Mouse (Mus musculus) retina, postnatal 1 day (tissue): ENCODE results near the gene Lclat1.
A peak's percentile ranks its signal among the peaks of the same experiment; 100 is the strongest.

ENCODE experiments used
- DNase-seq: peaks from one replicate; pipeline ENCODE4 v3.0.0-alpha.2; 2012

The Lclat1 gene

DNA sequence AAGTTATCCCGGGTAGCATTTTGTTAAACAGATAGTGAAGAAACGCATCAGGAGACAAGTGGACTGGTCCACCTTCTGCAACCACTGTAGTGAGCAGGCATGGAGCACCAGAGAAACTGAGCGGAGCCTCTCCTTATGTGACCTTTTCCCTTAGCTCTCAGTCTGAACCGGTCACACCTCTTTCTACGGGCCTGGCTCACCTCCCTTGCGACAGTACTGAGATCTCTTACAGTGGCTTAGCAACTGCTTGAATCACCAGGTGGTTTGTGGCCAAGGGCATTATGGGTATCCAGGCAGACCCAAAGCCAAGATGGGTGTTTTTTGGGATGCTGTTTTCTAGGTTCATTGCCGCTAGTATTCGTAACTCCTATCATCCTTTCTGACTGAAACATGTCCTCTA lies 16.4 kb upstream of the Lclat1 start:
- no peak for DNase-seq

GRCm38 (mm10) chr17:73092103-73093097 lies 15.4 kb upstream of the Lclat1 start:
- no peak for DNase-seq

GRCm38 (mm10) chr17:73095070-73095469 lies 12.7 kb upstream of the Lclat1 start:
- DNase-seq, result no peak

DNA sequence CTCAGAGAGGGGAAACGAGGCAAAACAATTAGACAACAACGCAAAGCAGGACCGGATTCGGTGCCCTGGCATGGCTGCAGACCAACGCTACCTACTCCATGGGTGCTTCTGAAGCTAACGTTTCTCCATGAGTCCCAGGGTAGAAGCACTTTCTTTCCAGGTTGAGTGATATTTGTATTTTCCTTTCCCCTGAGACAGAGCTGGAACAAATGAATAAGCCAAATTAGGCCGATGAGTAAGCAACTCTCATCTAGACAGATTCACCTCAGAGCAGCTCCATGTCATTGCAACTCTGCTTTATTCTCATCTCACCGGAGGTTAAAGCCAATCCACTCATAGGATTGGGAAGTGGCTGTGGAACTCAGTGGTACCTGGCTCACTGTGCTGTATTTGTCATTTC lies 12.2 kb upstream of the Lclat1 start:
- DNase-seq, result no peak

DNA sequence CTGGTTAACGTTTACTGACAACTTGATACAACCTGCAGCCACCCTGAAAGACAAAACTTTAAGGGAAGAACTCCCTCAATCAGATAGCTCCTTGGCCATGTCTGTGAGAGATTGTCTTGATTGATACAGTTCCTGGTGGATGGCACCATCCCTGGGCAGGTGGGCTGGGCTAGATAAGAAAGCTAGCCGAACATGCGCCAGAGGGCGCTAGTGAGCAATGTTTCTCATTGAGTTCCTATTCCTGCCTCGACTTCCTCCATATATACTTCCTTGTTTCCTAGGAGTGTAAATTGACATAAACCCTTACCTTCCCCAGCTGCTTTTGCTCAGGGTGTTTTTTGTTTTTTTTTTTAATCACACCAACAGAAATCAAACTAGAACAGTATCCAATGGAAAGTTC lies 11.3 kb upstream of the Lclat1 start:
- DNase-seq, result peak; percentile 60

DNA sequence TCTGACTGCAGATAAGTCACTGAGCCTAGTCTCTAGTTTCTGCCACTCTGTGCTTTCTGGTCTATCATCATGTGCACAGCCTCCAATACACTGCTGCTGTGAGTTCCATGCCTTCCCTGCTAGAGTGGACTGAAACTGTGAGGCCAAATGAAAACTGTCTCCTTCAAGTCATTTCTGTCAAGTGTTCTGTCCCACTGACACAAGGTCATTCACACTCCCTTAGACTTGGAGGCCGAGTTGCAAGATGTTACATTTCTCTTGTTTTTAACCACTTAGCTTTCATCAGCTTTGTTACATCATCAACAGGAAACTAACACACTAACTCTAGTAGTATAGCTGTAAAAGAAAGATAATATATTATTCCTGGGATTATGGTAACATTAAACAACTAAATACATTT lies 9.1 kb upstream of the Lclat1 start:
- no peak for DNase-seq

GRCm38 (mm10) chr17:73100396-73100795 lies 7.4 kb upstream of the Lclat1 start:
- no peak for DNase-seq

- no peak for DNase-seq
Measured at GRCm38 (mm10) chr17:73102538-73102937, 5.2 kb upstream of the Lclat1 start.

GRCm38 (mm10) chr17:73108170-73108887 lies 544 bp downstream of the Lclat1 start:
- DNase-seq, result no peak

DNA sequence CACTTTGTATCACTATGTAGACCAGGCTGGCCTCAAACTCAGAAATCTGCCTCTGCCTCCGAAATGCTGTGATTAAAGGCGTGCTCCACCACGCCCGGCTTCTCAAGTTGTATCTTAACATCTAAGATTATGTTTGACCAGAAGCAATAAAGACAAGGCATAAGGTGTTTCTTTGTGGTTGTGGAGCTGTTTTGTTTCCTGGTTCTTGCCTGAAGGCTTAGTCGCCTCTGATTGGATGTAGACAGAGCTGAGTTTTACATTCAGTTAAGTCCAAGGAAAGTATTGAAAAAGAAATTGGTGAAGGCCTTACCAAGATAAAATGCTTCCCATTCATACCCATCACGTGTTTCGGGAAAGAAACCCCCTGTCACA lies 1.1 kb downstream of the Lclat1 start:
- no peak for DNase-seq

GRCm38 (mm10) chr17:73112128-73112527 lies 4.3 kb downstream of the Lclat1 start:
- DNase-seq, result no peak

- peak; percentile 25 for DNase-seq
Measured at GRCm38 (mm10) chr17:73112601-73113000, 4.8 kb downstream of the Lclat1 start.

DNA sequence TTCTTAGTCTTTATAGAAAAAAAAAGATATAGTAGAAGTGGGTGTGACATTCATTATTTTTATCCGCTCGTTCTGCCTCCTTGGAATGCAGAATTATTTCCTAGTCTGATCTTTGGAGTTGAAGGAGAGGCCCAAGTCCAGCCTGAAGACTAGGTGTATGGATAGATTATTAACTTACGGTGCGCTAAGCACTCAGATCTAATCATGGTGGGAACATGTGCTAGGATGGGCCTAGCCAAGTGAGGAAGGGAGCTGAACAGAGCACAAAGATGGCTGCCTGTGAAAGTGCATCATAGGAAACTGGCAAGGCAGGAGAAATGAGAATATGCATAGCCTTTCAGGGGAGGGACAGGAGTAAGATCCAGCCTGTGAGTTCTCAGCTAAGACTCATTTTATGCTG lies 5.4 kb downstream of the Lclat1 start:
- no peak for DNase-seq

DNA sequence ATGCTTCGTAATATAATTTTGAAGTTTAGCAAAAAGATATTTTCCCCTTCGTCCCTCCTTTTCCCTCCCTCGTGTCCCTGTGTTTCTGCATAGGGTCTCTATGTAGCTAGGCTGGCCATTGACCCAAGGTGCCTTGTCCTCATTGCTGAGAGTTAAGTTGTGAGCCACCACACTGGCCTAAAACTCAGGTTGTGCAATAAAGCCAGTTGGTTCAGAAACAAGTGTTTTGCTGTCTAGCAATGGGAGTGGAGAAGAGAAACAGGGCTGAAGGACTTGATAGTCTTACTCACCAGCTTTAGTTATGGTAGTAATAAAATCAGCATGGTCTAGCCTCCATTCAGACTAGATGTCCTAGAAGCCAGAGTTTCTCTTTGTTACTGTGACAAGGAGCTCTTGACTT lies 10.3 kb downstream of the Lclat1 start:
- DNase-seq, result no peak

- DNase-seq, result no peak
Measured at GRCm38 (mm10) chr17:73118702-73119101, 10.9 kb downstream of the Lclat1 start.

DNA sequence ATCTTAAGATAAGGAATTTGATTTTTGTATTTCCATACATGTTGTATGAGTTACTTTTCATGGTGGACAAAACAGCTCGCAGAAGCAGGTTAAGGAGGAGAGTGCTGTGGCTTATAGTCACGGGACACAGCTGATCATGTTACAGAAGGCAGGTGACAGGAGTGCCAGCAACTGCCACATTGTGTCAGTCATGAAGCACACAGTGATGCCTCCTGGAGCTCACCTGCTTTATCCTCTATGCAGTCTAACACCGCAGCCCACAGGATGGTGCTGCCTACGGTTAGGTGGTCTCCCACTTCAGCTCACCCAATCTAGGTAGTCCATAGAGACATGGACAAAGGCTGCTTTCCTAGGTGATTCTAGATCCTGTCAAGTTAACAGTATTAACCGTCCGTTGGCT lies 11.4 kb downstream of the Lclat1 start:
- no peak for DNase-seq

- DNase-seq, result no peak
Measured at GRCm38 (mm10) chr17:73120545-73120944, 12.8 kb downstream of the Lclat1 start.

- DNase-seq, result no peak
Measured at GRCm38 (mm10) chr17:73121726-73122125, 13.9 kb downstream of the Lclat1 start.

DNA sequence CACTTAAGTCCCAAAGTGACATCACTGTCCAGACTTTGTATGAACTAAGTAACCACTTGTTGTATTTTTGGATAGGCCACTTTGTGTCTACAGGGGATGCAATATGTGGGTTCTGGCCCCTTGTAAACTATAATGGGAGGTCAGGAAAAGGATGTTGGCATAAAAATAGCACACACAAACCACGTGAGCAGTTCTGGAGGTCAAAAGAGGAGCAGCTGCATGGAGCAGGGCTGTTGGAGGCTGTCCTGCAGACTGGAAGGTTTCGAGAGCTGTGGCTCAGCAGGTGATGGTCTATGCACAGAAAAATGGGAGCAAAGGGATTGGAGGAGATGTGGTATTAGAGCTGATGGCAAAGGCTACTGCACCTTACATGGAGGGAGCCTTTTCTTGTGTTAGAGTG lies 18.6 kb downstream of the Lclat1 start:
- no peak for DNase-seq

GRCm38 (mm10) chr17:73126903-73127302 lies 19.1 kb downstream of the Lclat1 start:
- no peak for DNase-seq

DNA sequence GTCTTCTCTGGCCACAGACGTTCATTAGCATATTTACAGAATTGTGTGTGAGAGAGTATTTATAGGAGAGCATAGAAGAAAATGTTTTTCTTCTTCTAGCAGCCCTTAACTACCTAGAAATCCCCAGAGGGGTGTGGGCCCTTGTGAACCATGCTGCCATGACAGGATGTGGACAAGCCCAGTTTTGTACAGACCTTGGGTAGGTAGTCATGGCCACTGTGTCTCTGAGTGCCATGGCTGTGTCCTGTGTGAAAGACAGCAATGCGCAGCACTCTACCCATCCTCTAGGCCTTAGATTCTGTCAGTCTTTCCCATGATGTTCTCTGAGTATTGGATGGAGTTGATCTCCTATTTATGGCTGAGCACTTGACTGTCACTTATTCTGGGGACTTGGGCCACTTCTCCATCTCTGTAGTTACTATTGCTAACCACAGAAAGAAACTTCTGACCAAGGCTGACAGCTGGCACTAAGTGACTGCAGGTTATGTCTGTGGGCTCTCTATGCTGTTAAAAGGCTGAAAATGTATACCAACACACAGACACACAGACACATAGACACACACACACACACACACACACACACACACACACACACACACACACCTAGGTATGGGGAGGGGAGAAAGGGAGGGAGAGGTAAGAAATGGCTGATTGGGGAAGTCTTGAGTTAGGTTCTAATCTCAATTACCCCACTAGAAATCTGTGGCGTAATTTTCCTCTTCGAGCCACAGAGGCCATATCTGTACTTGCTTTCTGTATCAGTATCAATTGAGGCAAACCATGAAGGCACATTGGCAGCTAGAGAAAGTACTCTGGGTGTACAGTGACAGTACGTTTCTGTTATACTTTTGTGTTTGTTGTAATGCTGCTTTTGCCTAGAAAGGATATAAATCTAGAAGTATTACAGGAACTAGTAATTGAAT lies 29.0 kb downstream of the Lclat1 start:
- DNase-seq, result no peak

- no peak for DNase-seq
Measured at GRCm38 (mm10) chr17:73138217-73138616, 30.4 kb downstream of the Lclat1 start.

GRCm38 (mm10) chr17:73142029-73142428 lies 34.2 kb downstream of the Lclat1 start:
- no peak for DNase-seq
